Mouse (Mus musculus): ENCODE results near the gene H2afy. TPM values are rescaled to one million over a fixed set of nuclear protein-coding genes. Genes with fewer than 3 reads are reported as not detected.

Gene H2afy
- polyA plus RNA-seq, 1 experiment, result 146 TPM

Other genes with a start within 250 kb of the H2afy start
- gene Tifab, start 42.5 kb upstream of the H2afy start, polyA plus RNA-seq (2012; rRNA removed), result 1.9 and 3.4 TPM in 2 replicates
- not detected in 2 replicates for gene Neurog1, start 115.8 kb upstream of the H2afy start, polyA plus RNA-seq (2012; rRNA removed)
- gene Cxcl14, start 160.2 kb upstream of the H2afy start, polyA plus RNA-seq (2012; rRNA removed), result 329 and 402 TPM in 2 replicates